Mouse (Mus musculus) kidney, postnatal 4 days (tissue): ENCODE measurements around the gene Tmem106a.
"Not testable (repeated sequence)": the region's sequence is repeated elsewhere in the genome, so short reads cannot be mapped to it uniquely, and the experiment has no call there.

Source experiments
- DNase-seq, 2 experiments: peaks; one replicate each; pipeline ENCODE4 v3.0.0; 2021; ENCODE audit warnings: mixed read lengths in 2 of 2

The Tmem106a gene

DNA sequence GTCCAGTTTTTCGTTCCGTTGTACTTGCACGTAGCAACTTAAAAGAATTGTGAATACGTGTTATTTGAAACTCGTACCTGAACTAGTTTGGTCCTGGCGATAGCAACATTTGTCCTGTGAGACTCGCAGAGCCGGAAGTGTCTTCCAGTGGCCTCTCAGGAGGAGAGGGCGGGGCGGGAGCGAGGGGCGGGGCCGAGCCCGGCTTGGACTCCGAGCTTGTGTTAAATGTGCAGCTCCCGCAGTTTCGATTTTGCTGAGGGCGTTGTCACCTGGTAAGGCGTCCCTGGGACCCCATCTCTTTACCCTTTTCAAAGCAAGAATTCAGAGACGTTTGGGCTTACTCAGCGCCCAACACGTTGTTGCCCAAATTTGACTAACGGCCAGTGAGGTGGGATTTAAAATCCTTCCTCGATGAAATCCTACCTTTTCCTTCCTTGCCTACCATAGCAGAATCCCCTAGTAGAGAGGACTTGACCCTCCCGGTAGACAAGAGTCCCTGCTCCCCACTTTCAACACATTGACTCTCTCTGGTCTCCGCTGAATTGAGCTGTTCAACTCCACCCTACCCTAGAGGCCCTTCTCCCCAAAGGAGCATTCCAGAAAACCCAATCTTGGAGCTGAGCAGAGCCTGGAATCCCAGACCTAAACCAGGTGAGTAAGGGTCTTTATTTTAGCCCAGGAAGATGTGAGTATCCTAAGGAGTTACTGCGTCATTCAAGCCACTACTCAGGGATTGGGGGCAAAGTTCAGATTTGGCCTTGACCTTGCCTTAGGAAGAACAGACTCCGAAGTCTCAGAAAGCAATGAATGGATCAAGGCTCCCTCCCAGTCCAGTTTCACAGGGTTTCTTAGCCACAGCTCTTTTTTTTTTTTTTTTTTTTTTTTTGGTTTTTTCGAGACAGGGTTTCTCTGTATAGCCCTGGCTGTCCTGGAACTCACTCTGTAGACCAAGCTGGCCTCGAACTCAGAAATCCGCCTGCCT lies at the start of gene Tmem106a:
Gene Tmem106a (plus strand): TSS at position 189 of the 982 bp plus-strand sequence.
- DNase-seq, result peak; percentile 88

DNA sequence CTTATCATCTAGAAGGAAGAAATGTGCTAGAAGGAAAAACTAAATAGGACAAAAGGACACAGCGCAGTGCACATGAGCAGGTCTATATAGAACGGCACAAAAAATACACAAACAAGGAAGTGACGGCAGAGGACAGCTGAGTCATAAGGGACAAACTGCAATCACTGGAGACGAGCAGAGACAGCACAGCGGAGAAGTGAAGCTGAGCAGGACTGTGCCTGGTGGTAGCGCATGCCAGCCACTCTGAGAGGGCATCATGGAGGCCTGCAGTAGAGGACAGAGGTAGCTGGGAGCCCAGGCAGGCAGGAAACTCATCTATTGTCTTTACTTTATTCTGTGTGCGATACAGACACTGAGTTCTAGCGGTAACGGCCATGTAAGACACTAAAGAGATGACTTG lies 38.5 kb upstream of the Tmem106a start:
- DNase-seq, result no peak

DNA sequence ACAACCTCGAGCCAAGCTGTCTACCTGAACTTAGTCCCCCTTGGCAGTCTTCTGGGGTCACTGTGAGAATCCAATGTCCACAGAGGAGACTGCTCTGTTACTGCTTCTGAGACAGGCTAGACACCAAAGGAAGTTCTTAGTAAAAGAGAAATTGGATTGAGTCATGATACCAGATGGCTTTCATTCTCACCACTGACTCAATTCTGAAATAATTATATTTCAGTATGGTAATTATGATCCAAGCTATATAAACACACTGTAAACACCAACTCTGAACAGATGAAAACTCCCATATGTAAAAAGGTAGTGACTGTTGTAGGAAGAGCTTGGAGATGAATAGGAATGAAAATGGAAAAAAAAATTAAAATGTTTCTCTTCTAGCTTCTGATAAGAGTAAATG lies 37.9 kb upstream of the Tmem106a start:
- no peak for DNase-seq

DNA sequence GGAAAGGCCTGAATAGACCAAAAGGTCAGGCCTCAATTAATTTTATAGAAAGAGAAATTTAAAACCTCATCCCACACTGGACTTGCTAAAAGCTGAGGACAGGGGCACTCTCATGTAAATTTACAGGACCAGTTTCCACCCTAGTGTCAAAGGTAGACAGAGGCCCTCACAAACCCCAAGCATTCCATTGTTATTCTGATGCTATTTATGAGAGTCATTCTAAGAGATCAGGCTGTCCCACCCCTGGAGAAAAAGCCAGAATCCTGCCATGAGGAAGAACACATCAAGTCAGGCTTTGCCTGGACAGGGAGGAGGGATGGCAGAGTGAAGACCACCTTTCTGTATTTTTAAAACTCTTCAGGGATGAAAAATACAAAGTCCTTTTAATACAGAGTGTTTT lies 33.5 kb upstream of the Tmem106a start:
- no peak for DNase-seq

DNA sequence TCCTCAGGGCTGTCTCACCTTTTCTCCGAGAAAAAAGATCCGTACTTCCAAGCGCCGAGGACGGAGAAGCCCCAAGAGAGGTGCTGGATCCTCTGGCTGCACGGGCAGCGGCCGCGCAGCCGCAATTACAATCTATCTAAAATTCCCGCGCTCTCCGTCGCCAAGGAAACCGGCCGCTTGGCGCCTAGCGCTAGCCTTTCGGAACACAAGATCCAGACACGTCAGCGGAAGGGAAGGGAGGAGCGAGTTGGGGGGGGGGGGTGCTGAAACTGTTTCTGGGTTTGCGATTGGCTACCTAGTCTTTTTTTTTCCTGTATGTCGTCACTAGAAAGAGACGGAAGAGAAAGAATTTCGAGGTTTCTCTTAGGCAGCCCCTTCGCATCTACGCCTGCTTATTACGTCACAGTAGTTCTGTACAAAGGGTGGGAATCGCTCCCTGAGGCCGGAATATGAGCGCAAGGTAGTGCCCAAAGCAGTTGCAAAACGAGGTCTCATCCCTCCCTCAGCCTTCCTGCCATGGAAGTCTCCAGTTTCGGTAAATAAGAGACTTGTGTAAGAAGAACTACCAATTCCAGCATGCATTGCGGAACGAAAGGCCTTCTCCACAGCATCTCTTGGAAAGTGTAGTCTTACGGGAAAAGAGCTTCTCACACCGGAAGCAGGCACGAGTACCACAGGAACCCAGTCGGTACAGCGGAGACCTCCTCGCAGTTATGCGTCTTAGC lies 30.1 kb upstream of the Tmem106a start, which contains the start of the genes Brca1 and Nbr1:
Gene Brca1 (minus strand): TSS at position 205 of the 725 bp plus-strand sequence.
Gene Nbr1 (plus strand): TSS at position 399 of the 725 bp plus-strand sequence.
- DNase-seq, result peak; percentile 96 to 99

DNA sequence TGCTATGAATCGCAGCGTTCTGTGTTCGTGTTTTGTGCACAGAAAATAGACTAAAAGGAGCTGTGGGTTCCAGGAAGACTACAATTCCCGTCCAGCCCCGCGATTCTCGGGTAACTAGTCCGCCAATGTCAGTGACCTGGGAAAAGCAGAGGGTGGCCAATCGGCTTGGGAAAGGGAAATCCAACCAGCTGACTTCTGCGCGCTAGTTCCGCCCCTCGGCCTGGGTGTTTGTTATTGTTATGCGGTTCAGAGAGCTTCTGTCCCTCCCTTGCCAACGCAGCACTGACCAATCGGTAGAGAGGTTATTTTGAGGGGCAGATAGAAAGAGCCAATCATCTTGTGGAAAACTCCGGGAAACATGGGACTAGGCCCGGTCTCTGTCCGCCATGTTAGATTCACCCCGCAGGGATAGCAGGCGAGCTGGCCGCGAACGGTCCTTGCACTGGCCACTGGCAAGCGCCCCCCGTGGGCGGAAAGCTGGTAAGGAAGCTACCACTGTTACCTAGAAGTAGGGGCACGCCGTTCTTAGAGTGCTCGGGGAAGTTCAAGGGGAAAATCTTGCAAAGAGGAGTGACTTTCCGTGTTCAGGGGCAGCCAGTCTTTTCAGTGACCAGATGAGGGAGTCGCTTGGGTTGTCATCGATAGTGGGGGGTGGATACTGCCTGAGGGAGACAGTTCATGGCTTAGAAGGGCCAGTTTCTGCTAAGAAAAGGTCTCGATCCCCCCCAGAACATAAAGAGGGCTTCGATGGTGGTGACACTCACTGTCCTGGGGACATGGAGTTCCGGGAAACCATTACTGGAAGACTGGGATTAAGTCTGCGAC lies 29.4 kb upstream of the Tmem106a start:
- peak; percentile 97 to 98 for DNase-seq

DNA sequence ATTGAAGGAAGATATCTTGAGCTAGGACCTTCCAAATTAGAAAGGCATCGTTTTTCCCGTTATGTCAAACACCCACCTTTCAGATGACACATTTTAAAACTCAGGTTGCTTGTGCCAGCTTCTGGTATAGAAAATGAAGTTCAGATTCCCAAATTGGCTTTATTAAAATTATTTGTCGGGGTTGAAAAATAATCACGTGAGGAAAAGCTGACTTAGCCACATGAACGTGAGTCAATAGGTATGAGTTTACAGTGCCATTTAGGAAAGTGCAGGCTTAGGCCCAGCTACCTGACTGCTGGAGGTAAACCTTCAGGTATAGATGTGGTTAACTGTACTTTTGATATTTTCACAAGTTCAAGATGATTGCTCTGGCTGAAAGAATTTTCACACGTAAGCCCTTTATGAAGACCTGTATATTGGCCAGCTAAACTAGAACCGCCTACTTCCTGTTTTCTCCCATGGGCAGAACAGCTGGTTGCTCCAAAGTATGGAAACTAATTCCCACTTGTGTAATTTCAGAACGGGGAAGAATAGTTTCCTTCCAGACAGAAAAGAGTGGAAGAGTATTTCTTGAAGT lies 28.6 kb upstream of the Tmem106a start:
- DNase-seq, result peak in 1 of 2 experiments; percentile 9

DNA sequence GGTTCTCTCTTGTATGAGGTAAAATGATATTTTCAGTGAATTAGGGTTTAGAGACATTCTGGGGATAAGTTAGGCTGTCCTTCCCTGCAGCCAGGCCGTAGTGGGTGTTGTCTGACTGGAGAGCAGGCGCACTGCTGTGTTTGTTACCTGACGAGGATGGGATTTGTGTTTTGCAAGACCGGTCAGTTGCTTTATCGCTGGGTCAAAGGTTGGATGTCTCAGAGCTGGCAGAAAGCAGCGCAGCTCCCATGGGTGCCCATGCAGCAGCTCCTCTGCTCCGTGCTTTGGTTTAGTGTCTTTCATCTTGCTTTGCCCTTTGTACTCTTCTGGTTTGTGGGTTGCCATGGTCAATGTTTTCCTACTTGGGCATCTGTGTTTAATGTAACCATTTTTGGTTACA lies 25.5 kb upstream of the Tmem106a start:
- peak; percentile 30 to 42 for DNase-seq

DNA sequence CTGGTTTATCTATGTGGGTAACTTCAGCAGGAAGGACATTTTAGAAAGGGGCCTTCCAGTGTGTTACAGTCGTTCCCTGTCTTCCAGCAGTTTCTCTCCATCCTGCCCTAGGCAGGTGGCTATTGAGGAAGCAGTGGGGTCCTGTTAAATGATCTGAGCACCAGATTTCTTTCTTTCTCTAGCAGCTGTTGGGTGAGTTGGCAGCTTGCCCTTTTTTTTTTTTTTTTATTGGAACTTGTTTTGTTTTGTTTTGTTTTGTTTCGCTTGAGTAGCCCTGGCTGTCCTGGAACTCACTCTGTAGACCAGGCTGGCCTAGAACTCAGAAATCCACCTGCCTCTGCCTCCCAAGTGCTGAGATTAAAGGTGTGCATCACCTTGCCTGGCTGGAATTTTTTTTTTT lies 25.1 kb upstream of the Tmem106a start:
- no peak for DNase-seq

DNA sequence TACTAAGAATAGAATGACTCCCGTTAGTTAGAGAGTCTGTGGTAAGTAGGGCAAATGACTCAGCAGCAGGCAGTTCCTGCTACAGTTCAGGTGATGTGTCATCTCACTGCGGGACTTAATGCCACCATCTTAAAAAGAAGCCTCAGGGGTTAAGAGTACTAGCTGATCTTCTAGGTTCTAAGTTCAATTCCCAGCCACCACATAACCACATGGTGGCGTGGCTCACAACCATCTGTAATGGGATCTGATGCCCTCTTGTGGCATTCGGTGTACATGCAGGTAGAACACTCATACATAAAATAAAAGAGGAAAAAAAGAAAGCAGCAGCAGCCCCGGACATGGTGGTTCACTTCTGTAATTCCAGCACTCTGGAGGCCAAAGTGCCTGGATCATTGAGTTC lies 19.7 kb upstream of the Tmem106a start:
- DNase-seq, result peak; percentile 68 to 73

DNA sequence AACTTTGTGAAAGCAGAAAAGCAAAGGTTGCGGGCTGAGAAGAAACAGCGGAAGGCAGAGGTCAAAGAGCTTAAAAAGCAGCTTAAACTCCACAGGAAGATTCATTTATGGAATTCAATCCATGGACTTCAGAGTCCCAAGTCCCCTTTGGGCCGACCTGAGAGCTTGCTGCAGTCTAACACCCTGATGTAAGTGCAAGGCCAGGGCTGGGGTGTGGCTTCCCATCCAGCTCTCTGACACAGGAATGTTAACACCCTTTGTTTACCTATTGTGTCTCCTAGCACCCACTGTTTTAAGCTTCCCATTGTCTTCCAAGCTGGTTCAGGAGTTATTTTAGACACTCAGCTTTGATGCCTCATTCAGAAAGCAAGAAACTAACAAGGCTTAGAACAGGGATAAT lies 13.6 kb upstream of the Tmem106a start:
- DNase-seq, result no peak

DNA sequence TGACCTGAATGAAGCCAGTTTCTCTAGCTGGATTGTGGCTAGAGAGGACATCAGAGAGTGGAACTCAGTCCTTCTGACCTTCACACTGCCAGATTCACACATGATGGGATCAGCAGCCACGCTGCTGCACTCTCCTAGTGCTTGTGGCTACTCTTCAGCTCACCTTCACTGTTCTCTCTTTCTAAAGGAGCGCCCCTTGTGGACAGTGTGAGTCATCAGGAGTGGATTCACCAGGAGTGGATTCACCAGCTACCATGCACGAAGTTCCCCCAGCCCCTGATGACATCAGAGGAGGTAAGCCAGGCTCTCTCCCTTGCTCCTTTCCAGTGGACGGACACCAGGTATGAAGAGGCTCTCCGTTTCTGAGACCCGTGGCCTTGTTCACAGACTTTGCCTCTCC lies 5.9 kb upstream of the Tmem106a start:
- DNase-seq, result peak in 1 of 2 experiments; percentile 13

DNA sequence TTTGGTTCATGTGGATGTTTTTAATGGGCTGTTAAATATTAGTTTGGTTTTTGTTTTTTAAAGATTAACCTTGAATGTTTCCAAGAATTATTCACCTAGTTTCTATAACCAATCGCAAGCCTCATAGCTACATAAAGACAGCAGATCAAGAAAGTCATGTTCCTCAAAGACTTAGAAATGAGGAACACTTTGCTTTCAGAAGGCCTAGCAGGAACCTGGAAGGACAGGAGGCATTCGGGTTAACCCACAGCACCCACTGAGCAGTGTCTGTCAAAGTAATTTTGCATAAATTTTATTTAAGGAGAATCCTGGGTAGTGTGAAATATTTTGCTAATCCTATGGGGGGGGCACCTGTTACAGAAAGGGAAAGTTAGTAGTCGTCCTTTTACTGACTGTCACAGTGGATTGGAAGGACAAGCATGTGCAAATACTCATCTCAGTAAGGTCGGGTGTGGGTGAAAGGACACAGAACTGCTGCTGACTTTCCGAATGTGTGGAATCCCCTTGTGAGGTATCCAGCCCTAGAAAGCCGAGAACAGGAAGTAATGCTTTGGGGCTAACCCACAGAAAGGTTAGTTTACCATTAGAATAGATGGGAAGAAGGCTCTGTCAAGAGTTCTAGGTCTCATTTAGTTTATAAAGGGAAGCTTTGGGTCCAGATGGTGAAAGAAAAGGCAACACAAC lies 819 bp upstream of the Tmem106a start:
- no peak for DNase-seq

DNA sequence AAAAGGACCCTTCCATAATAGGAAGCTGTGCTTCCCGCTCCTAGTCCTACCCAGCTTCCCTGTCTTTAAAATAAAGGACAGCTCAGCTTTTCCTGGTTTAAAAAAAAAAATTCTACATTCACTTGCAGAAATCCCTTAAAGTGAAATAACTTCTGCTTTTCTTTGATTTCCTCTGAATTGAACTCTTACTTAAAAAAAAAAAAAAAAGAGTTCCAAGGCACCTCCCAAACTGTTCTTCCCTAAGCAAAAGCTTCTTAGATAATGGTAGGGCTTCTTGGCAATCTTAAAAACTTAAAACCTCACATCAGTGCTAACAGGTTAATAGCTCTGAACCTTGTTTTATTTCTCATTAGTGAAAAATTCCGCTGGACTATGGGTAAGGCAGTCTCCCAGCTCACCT lies 1.2 kb downstream of the Tmem106a start:
- no peak for DNase-seq

DNA sequence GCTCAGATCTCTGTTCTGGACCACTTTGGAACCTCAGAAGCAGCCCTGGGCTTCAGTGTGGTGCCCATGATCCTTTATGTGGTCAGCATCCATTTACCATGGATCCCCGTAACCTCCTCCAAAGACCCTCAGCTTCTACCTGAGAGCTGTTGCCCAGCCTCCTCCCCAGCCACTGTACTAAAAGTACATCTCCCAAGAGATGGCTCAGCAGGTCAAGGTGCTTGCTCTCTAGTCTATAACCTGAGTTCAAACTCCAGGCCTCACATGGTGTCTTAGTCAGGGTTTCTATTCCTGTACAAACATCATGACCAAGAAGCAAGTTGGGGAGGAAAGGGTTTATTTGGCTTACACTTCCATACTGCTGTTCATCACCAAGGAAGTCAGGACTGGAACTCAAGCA lies 3.0 kb downstream of the Tmem106a start:
- DNase-seq, result not testable (repeated sequence)

DNA sequence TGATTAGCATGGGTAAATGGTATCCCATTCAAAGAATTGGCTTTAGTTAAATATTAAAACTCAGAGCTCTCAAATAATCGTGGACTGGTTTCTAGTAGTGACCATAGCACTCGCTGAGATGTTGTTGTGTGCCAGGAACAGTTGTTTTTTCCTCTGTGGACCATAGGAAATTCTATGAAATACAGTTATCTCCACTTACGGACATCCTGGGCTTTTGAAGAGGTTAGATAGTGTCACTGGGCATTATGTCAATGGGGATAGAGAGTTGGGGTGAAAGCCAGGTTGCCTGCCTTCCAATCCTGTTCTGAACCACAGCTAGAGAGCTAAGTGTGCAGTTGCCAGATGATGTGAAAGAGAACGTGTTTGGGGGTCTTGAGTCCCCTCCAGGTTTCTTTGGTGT lies 3.8 kb downstream of the Tmem106a start:
- DNase-seq, result no peak

DNA sequence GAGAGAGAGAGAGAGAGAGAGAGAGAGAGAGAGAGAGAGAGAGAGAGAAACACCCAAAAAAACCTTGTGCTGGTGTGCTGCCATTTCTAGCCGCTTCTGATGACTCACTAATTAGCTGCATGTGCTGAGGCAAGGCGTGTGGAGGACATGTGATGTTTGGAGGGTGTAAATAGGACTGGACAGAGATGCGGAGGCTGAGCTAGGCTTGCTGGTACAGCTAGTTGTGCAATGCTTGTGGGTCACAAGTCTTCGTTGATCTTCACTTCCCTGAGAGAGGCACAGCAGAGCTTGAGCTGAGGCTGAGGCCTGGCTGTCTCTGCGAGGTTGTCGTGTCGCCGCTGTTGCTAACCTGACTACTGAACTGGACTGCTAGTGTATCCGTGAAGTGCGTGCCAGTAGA lies 5.6 kb downstream of the Tmem106a start:
- DNase-seq, result no peak

DNA sequence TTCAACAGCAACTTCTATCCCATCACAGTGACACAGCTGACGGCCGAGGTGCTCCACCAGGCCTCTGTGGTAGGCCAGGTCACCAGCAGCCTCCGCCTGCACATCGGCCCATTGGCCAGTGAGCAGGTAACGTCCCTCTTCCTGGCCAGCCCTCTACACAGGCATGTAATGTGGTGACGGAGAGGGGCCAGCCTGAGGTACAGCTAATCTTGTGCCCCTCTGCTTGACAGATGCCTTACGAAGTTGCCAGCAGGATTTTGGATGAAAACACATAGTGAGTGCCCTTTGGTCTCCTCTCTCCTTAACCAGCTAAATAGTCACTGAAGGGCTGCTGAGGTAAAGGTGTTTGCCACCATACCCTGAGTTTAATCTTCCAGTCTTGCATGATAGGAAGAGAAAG lies 6.8 kb downstream of the Tmem106a start:
- DNase-seq, result no peak

DNA sequence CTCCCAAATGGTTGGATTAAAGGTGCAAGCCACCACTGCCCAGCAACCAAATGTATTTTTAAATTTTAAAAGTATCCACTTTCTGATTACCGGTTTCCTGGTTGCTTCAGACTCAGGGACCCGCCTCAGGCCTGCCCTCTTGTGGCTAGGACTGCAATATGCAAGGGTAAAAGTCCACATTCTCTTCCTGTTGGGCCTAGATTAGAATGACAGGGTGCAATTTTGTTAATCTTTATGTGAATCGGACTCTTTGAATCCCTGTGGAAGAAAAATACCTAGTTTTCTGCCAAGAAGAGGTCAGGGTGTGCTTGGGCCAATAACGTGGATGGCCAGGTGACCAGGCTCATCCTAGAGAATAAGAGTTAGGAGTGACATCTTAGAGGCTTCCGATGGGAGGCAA lies 7.4 kb downstream of the Tmem106a start:
- peak; percentile 79 to 83 for DNase-seq

DNA sequence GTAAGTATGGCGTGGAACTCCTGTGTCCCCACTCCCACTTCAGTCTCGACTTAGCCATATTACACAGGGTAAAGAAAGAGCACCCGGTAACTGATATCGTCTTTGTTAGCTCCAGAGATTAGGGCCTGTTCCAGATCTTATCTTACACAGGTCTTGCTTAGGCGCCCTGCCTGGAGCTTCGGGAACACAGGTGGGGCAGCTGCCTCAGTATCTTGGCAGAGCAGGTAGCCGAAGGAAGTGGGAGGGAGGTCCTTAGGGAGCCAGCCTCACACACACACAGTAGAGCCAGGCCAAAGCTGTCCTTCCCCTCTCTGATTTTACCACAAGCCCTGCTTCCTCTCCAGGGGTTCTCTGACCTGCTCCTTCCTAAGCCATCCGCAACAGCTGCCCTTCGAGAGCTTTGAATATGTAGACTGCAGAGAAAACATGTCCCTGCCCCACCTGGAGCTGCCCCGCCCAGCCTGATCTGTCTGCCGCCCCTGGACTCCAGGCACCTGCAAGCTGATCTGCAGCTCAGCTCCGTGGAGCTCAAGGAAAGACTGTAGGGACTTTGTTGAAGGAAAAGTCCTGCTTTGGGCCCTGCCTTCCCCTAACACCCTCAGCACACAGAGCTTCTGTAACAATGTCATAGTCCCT lies 8.1 kb downstream of the Tmem106a start:
- no peak for DNase-seq

DNA sequence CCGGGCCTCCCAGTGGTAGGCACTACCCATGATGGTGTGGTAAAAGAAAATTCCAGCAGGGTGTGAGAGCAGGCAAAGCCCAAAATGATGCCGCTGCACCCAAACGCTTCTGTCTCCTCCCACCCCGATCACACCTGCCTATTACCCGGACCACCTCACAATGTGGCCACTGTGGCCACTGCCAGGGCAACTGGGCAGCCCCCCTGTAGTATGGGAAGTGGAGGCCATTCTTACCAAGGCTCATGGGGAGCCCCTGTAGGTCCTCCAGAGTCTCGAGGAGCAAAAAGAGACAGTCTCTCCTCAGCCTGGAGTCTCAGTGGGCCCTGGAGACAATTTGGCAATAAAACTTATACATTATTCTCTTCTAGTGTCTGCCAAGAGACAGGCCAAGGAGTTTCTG lies 17.1 kb downstream of the Tmem106a start, which contains the start of gene Gm11634:
Gene Gm11634 (minus strand): TSS at position 101 of the 400 bp plus-strand sequence.
- DNase-seq, result no peak
